Mouse (Mus musculus) forebrain, embryonic 16.5 days (tissue): ENCODE results near the gene Gdf11. TPM values are rescaled to one million over a fixed set of nuclear protein-coding genes. Genes with fewer than 3 reads are reported as not detected.

Experiments used
- ATAC-seq: fragments of 200-750 bp; cut with Nextera tagmentation; 2 replicates; pipeline ENCODE4 v1.8.0; 2017; ENCODE audit warnings: mild to moderate bottlenecking, moderate library complexity
- H3K27ac ChIP-seq: fragments of 300-500 bp; sonication (generic); 2 replicates; pipeline ENCODE4 v1.5.1; 2014; ENCODE audit warnings: low read length, control low read depth
- H3K27me3 ChIP-seq: fragments of 300-500 bp; sonication (generic); replicated peaks from 2 replicates; pipeline ENCODE4 v1.6.1; 2014; ENCODE audit warnings: low read length; ENCODE audit not compliant: control insufficient read depth, insufficient read depth
- H3K36me3 ChIP-seq: fragments of 300-500 bp; sonication (generic); 2 replicates; pipeline ENCODE4 v1.6.1; 2014; ENCODE audit not compliant: control insufficient read depth, insufficient read depth
- H3K4me1 ChIP-seq: fragments of 300-500 bp; sonication (generic); replicated peaks from 2 replicates; pipeline ENCODE4 v1.6.1; 2014; ENCODE audit warnings: low read length; ENCODE audit not compliant: control insufficient read depth, insufficient read depth
- H3K4me2 ChIP-seq: fragments of 300-500 bp; sonication (generic); 2 replicates; pipeline ENCODE4 v1.6.1; 2014; ENCODE audit warnings: mild to moderate bottlenecking, low read length, control low read depth
- H3K4me3 ChIP-seq: fragments of 300-500 bp; sonication (generic); replicated peaks from 2 replicates; pipeline ENCODE4 v1.5.1; 2014; ENCODE audit warnings: mild to moderate bottlenecking, low read length, control low read depth
- H3K9ac ChIP-seq: fragments of 300-500 bp; sonication (generic); replicated peaks from 2 replicates; pipeline ENCODE4 v1.6.1; 2014; ENCODE audit warnings: low read depth, low read length, control low read depth
- H3K9me3 ChIP-seq: fragments of 300-500 bp; sonication (generic); 2 replicates; pipeline ENCODE4 v1.6.1; 2016; ENCODE audit warnings: low read length; ENCODE audit not compliant: control insufficient read depth
- WGBS: fragments of 180-500 bp; shearing (Covaris S2); extraction: QIAGEN DNeasy Blood & Tissue Kit; methylation state at CpG from one replicate; pipeline ENCODE4 v1.1.7; 2014; 5-methylcytosine and 5-hydroxymethylcytosine counted together
- polyA plus RNA-seq: library from polyadenylated mRNA; unstranded; fragments of >200 nt; fragmentation: Nextera tagmentation; extraction: Ambion mirVana; gene quantifications from 2 replicates; pipeline ENCODE4 v1.2.1, GENCODE M21; 2015

Gdf11 gene
- polyA plus RNA-seq, 1 experiment from 2014 or later, result 7.0 TPM

GRCm38 (mm10) chr10:128933574-128933973 is 42.1 kb upstream of the Gdf11 start, which contains the start of gene Itga7:
Itga7 (plus strand) TSS chr10:128933818.
- Histone ChIP-seq H3K27ac (no peak within 1 kb of the TSS), H3K4me1 (peaks cover 12% of the 10 kb centered on the region), H3K9ac (peak within 1 kb of the TSS; percentile 50), H3K27me3 (peaks cover 50% of the 10 kb centered on the region), H3K4me3 (peak within 1 kb of the TSS; percentile 49), H3K4me2 (peak within 1 kb of the TSS; percentile 82), H3K9me3 (no peaks in the 10 kb centered on the region), H3K36me3 (no peaks in the 10 kb centered on the region)
- WGBS, result 2% methylated on average over 25 of the region's 26 CpGs
- peak; percentile 88 for ATAC-seq

- WGBS, result 78% methylated on average over 2 of the region's 2 CpGs
- H3K4me3 ChIP-seq, result no peak overlapping the region
- no peak overlapping the region for H3K4me2 ChIP-seq
- no peak overlapping the region for H3K9ac ChIP-seq
- peaks cover 50% of the 10 kb centered on the region for H3K27me3 ChIP-seq
- no peak for ATAC-seq
- no peaks in the 10 kb centered on the region for H3K36me3 ChIP-seq
- H3K9me3 ChIP-seq, result no peaks in the 10 kb centered on the region
- H3K27ac ChIP-seq, result no peak overlapping the region
- H3K4me1 ChIP-seq, result peaks cover 18% of the 10 kb centered on the region
Observed at GRCm38 (mm10) chr10:128931441-128931840, 39.9 kb upstream of the Gdf11 start.

DNA sequence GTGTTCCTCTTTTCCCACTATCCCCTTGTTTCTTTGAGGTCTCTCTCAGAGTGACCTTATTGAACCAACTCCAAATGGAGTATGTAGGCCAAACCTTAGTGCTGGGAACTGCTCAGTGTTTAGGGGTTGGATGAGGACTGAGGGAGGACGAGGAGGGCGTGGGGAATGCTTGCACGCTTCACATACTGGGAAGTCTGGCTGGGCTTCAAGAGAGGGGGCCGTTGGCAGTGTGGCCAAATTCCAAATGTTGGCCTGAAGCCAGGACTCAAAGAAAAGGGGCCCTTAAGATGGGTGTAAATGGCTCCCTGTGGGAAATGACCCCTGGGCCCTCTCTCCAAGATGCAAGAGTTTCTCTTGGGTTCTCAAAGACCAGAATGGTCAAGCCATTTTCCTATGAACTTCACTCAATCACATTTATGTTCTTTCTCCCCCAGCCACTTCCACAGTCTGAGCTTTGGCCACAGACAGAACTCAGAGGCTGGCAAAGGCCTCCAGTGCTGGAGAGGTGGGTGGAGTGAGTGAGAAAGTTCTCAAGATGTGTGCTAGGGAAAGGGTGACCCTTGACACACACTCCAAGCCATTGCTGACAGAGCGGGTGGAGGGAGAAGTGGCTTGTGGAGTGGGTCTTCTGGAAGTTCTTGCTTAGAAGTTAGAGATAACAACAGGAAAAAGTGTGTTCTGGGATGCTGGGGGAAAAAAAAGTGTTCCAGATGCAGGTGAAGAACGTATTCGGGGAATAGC is 38.3 kb upstream of the Gdf11 start:
- 48% methylated on average over 7 of the region's 7 CpGs for WGBS
- ATAC-seq, result no peak

DNA sequence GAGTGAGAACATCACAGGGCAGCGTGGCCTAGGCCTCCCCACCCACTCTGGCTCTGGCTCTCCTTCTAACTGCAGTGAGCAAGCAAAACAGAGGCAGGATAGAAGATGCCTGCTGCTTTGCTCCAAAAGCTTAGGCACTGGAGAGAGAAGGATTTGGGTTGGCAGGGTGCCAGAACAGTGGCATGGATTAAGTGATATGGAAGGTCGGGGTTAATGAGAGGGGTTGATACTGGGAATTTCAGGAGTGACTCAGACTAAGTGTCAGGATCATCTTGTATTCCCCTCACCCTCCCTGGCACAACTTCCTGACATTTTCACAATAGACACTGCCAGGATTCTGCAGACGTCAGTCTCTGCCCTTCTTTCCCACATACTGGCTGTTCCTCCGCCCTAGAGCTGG is 36.8 kb upstream of the Gdf11 start:
- no peaks in the 10 kb centered on the region for H3K9me3 ChIP-seq
- ATAC-seq, result 0 out of 2 replicates have a peak, but pooled peaks have one; percentile 13
- H3K4me1 ChIP-seq, result peaks cover 15% of the 10 kb centered on the region
- H3K27me3 ChIP-seq, result peaks cover 24% of the 10 kb centered on the region
- no peak overlapping the region for H3K27ac ChIP-seq
- no peaks in the 10 kb centered on the region for H3K36me3 ChIP-seq
- no peak overlapping the region for H3K4me3 ChIP-seq
- no peak overlapping the region for H3K4me2 ChIP-seq
- WGBS, result 13% methylated on average over 4 of the region's 4 CpGs
- no peak overlapping the region for H3K9ac ChIP-seq

More for the DNA sequence above, 38.3 kb upstream of the Gdf11 start:
- Histone ChIP-seq H3K4me3 (no peak overlapping the region), H3K9ac (no peak overlapping the region), H3K36me3 (no peaks in the 10 kb centered on the region), H3K27me3 (peaks cover 34% of the 10 kb centered on the region), H3K4me2 (no peak overlapping the region), H3K9me3 (no peaks in the 10 kb centered on the region), H3K27ac (no peak overlapping the region), H3K4me1 (peaks cover 18% of the 10 kb centered on the region)

DNA sequence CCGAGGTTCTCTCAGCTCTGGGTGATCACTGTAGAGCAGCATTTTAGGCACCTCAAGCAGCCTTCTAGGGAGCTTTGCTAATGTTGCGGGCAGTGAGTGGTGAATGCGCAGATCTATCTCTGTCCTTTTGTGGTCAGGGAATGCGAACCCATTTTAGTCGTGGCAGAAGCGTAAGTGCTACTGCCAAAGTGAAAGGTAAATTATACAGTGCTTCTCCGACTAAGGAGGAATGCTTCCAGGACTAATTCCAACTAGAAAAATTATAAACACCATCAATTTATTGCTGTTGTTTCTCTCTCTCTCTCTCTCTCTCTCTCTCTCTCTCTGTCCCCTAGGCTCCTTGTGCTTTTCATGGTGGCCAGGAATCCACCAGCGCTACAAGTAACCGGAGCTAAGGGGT is 32.4 kb upstream of the Gdf11 start, which contains the start of gene Bloc1s1:
Bloc1s1 (minus strand) TSS at position 101 of the 400 bp plus-strand sequence.
- WGBS, result 64% methylated on average over 9 of the region's 9 CpGs
- H3K9me3 ChIP-seq, result no peaks in the 10 kb centered on the region
- H3K27me3 ChIP-seq, result peaks cover 4% of the 10 kb centered on the region; the same call in 1 of the 2 replicates
- ATAC-seq, result no peak
- peak within 1 kb of the TSS; percentile 81 for H3K4me2 ChIP-seq
- H3K27ac ChIP-seq, result peak within 1 kb of the TSS; percentile 89
- peaks cover 28% of the 10 kb centered on the region for H3K4me1 ChIP-seq
- H3K4me3 ChIP-seq, result peak within 1 kb of the TSS; percentile 60
- no peaks in the 10 kb centered on the region for H3K36me3 ChIP-seq
- H3K9ac ChIP-seq, result peak within 1 kb of the TSS; percentile 71

DNA sequence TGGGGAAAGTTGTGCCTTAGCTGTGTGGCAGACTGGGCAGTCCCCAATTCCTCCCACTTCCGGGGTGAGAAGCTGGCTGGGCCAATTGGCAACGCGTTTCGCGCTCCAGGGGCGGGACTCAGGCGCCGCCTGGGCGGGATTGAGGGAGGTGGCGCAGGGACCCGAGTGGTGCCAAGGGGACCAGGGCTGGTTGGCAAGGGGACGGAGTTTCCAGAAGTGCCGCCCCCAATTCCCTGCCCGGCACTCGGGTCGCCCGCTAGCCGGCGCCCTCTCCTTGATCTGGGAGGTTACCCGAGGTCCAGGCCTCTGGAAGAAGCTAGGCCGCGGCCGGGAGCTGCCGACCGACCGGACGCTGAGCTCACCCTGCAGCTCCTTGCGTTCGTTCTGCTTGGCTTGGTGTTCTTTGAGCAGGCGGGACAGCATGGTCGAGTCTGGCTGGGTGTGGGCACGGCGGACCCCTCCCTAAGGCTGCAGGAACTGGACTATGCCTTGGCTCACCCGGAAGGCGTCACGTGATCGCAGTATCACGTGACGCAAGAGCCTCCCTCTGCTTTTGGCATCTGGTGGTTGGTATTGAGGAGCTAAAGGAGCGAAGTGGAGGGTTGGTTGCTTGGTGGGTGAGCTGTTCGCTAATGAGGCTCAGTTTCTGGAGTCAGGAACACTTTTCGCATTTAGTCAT is 31.6 kb upstream of the Gdf11 start:
- Histone ChIP-seq H3K9me3 (no peaks in the 10 kb centered on the region), H3K36me3 (no peaks in the 10 kb centered on the region), H3K4me2 (peak overlapping the region; percentile 81), H3K27me3 (no peaks in the 10 kb centered on the region), H3K4me3 (peak overlapping the region; percentile 60), H3K9ac (peak overlapping the region; percentile 71), H3K27ac (peak overlapping the region; percentile 89), H3K4me1 (peaks cover 23% of the 10 kb centered on the region)
- under 1% methylated on average over 42 of the region's 42 CpGs for WGBS
- peak; percentile 98 for ATAC-seq

DNA sequence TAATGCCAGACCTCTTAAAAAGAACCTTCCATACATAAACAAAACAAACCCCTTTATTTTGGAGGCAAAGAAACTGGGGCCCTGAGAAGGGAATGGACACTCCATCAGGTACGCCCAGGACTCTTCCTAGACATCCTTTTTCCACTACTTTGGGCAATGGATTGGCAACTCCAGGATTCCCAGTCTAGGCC is 31.2 kb upstream of the Gdf11 start, which contains the start of gene Rdh5:
Rdh5 (minus strand) TSS at position 67 of the 191 bp plus-strand sequence.
- no peaks in the 10 kb centered on the region for H3K9me3 ChIP-seq
- no peak for ATAC-seq
- no peaks in the 10 kb centered on the region for H3K36me3 ChIP-seq
- peak within 1 kb of the TSS; percentile 81 for H3K4me2 ChIP-seq
- H3K27me3 ChIP-seq, result no peaks in the 10 kb centered on the region
- 4% methylated on average over 1 of the region's 1 CpGs for WGBS
- H3K27ac ChIP-seq, result peak within 1 kb of the TSS; percentile 89
- peaks cover 22% of the 10 kb centered on the region for H3K4me1 ChIP-seq
- H3K9ac ChIP-seq, result peak within 1 kb of the TSS; percentile 71
- peak within 1 kb of the TSS; percentile 60 for H3K4me3 ChIP-seq

DNA sequence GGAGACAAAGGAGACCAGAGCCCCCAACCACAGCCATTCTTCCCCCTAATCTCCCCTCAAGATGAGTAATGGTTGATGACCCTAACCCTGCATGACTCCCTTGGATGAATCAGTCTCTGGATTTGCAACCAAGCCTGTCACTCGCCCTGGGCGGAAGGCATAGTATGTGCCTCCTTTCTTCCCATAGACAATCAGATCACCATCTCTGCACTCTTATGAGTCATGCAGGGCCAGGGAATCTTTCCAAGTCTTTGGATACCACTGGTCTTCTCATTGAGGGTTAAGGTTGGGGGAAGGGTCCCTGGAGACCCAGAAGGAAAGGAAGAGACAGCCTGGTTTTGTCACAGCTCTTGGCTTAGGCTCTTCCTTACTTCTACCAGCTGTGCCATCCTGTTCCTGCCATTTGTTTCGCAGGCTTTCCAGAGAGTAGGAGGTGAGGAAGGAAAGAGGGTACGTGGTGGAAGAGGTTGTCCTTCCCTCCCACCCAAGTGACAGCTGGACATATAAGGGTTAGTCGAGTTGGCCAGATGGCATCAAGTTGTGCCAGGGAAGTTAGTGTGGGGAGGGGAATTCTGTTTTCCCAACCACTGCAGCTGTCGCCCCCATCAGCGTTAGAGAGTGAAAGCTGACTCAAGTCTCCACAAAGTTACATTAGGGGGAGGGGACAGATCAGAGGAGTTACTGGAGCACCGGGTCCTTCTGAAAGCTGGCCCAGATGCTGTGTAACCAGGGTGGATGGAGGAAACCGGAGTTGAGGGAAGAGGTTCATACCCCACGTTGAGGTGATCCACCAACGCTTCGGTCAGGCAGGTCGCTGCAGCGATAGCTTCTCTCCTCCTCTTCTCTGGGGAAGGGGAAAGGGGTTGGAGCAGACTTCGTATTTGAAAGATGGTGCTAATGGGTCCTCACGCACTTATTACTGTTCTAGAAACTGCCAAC is 30.6 kb upstream of the Gdf11 start:
- peak overlapping the region; percentile 81 for H3K4me2 ChIP-seq
- H3K4me1 ChIP-seq, result peaks cover 22% of the 10 kb centered on the region
- H3K4me3 ChIP-seq, result peak overlapping the region; percentile 60
- peak overlapping the region; percentile 14; the same call in 1 of the 2 replicates for H3K27ac ChIP-seq
- no peaks in the 10 kb centered on the region for H3K36me3 ChIP-seq
- no peak for ATAC-seq
- no peaks in the 10 kb centered on the region for H3K9me3 ChIP-seq
- 71% methylated on average over 16 of the region's 16 CpGs for WGBS
- no peaks in the 10 kb centered on the region for H3K27me3 ChIP-seq
- H3K9ac ChIP-seq, result peak overlapping the region; percentile 71; the same call in 1 of the 2 replicates

DNA sequence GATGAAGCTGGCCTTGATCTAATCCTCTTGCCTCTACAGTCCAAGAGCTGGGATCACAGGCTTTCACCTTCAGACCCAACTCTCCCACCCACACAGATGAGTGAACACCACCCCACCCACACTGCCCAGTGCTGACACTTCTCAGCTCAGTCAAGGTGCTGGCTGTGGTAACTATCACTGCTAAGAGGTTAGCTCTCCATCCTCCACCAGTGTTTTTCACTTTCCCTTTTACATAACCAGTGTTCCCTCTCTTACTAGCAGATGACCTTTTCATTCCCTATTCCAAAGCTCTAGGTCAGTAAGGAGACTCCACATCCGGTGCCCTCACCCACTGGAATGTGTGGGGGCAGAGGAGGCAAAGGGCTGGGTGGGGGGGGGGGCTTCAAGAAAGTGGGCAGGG is 29.7 kb upstream of the Gdf11 start:
- Histone ChIP-seq H3K9me3 (no peaks in the 10 kb centered on the region), H3K9ac (no peak overlapping the region), H3K27ac (no peak overlapping the region), H3K4me2 (no peak overlapping the region), H3K4me3 (no peak overlapping the region), H3K4me1 (peaks cover 22% of the 10 kb centered on the region), H3K36me3 (no peaks in the 10 kb centered on the region), H3K27me3 (no peaks in the 10 kb centered on the region)
- no peak for ATAC-seq
- 58% methylated on average over 1 of the region's 1 CpGs for WGBS
